Mouse (Mus musculus): Measurements from ENCODE around the gene Slc16a9. TPM values are rescaled to one million over a fixed set of nuclear protein-coding genes. Genes with fewer than 3 reads are reported as not detected.
A peak's percentile ranks its signal among the peaks of the same experiment; 100 is the strongest.

Slc16a9 gene
- polyA plus RNA-seq, 1 experiment from 2014 or later = 0.76 TPM

DNA sequence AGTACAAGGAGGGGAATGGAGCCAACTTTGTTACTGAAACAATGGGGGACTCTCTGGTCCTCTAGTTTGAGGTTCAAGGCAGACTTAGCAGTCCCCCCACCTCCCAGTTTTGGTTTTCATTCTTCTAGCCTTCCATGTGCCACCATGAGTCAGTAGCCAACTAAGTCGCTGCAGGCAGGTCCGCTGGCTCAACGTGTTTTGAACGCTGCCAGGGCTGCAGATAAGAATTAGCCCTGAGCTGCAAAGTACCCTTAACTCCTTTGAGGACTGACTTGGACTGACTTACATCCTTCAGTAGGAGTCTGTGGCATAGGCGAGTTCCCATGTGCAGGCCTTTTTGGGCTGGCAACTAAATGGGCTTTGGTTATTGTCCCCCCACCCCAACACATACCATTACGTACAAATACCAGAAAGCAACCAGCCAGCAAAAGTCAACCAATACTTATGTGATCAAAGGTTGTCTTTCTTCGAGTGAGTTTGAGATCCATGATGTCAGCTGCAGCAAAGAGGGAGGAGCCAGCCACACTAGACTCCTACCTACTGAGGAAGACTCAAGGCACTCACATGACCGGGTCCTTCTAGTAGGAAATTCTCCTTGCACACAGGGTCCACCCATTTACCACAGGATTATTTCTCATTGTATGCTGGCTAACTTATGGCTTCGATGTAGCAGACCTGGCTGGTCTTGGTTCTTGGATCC lies 19.6 kb downstream of the Slc16a9 start:
- no peak overlapping the region for H3K4me3 ChIP-seq (ENCODE audit: control insufficient read depth in 1 of 2, insufficient read depth in 1 of 2, low read depth in 1 of 2, low read length in 2 of 2)
- no peak overlapping the region for H3K4me2 ChIP-seq (ENCODE audit: low read length)
- H3K27ac ChIP-seq (replicated peaks in 1 of 2; ENCODE audit: control insufficient read depth in 1 of 2, insufficient read depth in 1 of 2, low read depth in 2 of 2, low read length in 2 of 2) = no peak overlapping the region
- peaks cover 2 to 5% of the 10 kb centered on the region in 2 experiments; a peak in 2 of 4 replicates for H3K4me1 ChIP-seq (ENCODE audit: control insufficient read depth in 2 of 2, insufficient read depth in 2 of 2, low read length in 2 of 2)
- no peaks in the 10 kb centered on the region for H3K9me3 ChIP-seq (ENCODE audit: control insufficient read depth, low read length)
- ATAC-seq (ENCODE audit: insufficient number of reproducible peaks, insufficient read depth, low FRiP score, low read depth) = no peak
- H3K27me3 ChIP-seq (ENCODE audit: control insufficient read depth, insufficient read depth, low read length) = no peaks in the 10 kb centered on the region
- WGBS = 71% methylated on average over 9 of the region's 9 CpGs
- no peaks in the 10 kb centered on the region for H3K36me3 ChIP-seq (ENCODE audit: control insufficient read depth, insufficient read depth, low read length)
- H3K9ac ChIP-seq (ENCODE audit: low read length) = no peak overlapping the region

GRCm38 (mm10) chr10:70266501-70266900 lies 21.6 kb downstream of the Slc16a9 start:
- no peak for ATAC-seq (ENCODE audit: insufficient number of reproducible peaks, insufficient read depth, low FRiP score, low read depth)
- WGBS = 82% methylated on average over 6 of the region's 6 CpGs
- no peak overlapping the region for H3K4me2 ChIP-seq (ENCODE audit: low read length)

DNA sequence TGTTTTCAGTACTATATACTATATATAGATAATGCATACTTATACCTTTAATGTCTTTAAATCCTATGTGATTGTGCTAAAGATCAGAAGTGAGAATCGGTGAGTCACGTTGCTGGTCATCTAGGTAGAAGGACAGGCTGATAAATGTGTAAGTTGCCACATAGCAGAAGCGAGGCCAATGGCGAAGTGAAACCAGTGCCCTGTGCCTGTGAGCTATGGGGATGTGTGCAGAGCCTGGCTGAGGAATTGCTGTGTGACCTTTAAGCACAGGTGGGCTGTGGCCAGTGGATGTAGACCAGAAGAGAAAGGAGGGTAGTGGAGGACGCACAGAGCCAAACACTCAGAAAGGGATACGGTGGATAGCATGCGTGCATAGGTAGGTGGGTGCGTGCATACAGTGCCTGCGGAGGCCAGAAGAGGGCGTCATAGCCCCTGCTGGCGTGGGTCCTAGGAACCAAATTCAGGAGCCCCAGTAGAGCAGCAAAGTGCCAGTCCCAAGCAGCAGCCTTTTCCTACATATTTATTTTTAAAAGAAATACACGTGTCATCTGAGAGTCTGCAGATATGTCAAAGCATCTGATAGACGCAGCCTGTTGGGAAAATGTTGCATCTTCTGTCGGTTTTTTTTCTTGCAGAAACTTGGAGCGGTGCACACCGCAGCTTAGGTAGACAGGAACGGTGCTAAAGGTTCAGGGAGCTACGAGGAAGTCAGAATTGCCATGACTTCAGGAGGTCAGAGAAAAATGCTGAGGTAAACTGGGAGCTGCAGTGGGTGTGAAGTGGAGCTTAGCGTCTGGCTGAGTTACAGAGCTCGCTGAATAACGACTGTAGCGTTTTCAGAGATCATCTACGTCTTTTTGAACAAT lies 23.9 kb downstream of the Slc16a9 start:
- H3K4me1 ChIP-seq (ENCODE audit: control insufficient read depth in 2 of 2, insufficient read depth in 2 of 2, low read length in 2 of 2) = peaks cover 2 to 5% of the 10 kb centered on the region in 2 experiments; a peak in 2 of 4 replicates
- H3K4me2 ChIP-seq (ENCODE audit: low read length) = no peak overlapping the region
- no peak overlapping the region for H3K27ac ChIP-seq (replicated peaks in 1 of 2; ENCODE audit: control insufficient read depth in 1 of 2, insufficient read depth in 1 of 2, low read depth in 2 of 2, low read length in 2 of 2)
- H3K27me3 ChIP-seq (ENCODE audit: control insufficient read depth, insufficient read depth, low read length) = no peaks in the 10 kb centered on the region
- H3K4me3 ChIP-seq (ENCODE audit: control insufficient read depth in 1 of 2, insufficient read depth in 1 of 2, low read depth in 1 of 2, low read length in 2 of 2) = no peak overlapping the region
- H3K9ac ChIP-seq (ENCODE audit: low read length) = no peak overlapping the region
- no peaks in the 10 kb centered on the region for H3K9me3 ChIP-seq (ENCODE audit: control insufficient read depth, low read length)
- WGBS = 73% methylated on average over 23 of the region's 23 CpGs
- no peaks in the 10 kb centered on the region for H3K36me3 ChIP-seq (ENCODE audit: control insufficient read depth, insufficient read depth, low read length)
- ATAC-seq (ENCODE audit: insufficient number of reproducible peaks, insufficient read depth, low FRiP score, low read depth) = no peak

More at GRCm38 (mm10) chr10:70266501-70266900, 21.6 kb downstream of the Slc16a9 start:
- Histone ChIP-seq H3K9me3 (ENCODE audit: control insufficient read depth, low read length) (no peaks in the 10 kb centered on the region), H3K27ac (replicated peaks in 1 of 2; ENCODE audit: control insufficient read depth in 1 of 2, insufficient read depth in 1 of 2, low read depth in 2 of 2, low read length in 2 of 2) (no peak overlapping the region), H3K9ac (ENCODE audit: low read length) (no peak overlapping the region), H3K36me3 (ENCODE audit: control insufficient read depth, insufficient read depth, low read length) (no peaks in the 10 kb centered on the region), H3K4me1 (ENCODE audit: control insufficient read depth in 2 of 2, insufficient read depth in 2 of 2, low read length in 2 of 2) (peaks cover 2 to 5% of the 10 kb centered on the region in 2 experiments; a peak in 2 of 4 replicates), H3K4me3 (ENCODE audit: control insufficient read depth in 1 of 2, insufficient read depth in 1 of 2, low read depth in 1 of 2, low read length in 2 of 2) (no peak overlapping the region), H3K27me3 (ENCODE audit: control insufficient read depth, insufficient read depth, low read length) (no peaks in the 10 kb centered on the region)

DNA sequence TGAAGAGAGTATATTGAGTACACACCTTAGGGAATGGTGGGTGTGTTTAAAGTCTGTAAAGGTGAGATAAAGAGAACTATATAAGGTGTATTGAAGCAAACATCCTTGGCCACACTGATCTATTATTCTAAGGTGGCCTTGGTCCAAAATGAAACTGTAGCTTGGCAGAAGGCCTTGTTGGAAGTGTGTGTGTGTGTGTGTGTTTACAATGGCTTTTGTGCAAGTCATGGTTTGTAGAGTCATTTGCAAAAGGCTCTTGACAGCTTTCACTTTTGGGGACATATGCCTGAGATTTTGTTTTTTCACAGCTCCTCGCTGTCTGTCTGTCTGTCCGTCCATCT lies 24.5 kb downstream of the Slc16a9 start:
- no peak for ATAC-seq (ENCODE audit: insufficient number of reproducible peaks, insufficient read depth, low FRiP score, low read depth)
- no peaks in the 10 kb centered on the region for H3K36me3 ChIP-seq (ENCODE audit: control insufficient read depth, insufficient read depth, low read length)
- WGBS = 89% methylated on average over 2 of the region's 2 CpGs

GRCm38 (mm10) chr10:70276678-70277077 lies 31.8 kb downstream of the Slc16a9 start:
- Histone ChIP-seq H3K27me3 (ENCODE audit: control insufficient read depth, insufficient read depth, low read length) (no peaks in the 10 kb centered on the region), H3K36me3 (ENCODE audit: control insufficient read depth, insufficient read depth, low read length) (no peaks in the 10 kb centered on the region), H3K4me1 (ENCODE audit: control insufficient read depth in 2 of 2, insufficient read depth in 2 of 2, low read length in 2 of 2) (no peaks in the 10 kb centered on the region), H3K4me2 (ENCODE audit: low read length) (no peak overlapping the region), H3K4me3 (ENCODE audit: control insufficient read depth in 1 of 2, insufficient read depth in 1 of 2, low read depth in 1 of 2, low read length in 2 of 2) (no peak overlapping the region), H3K27ac (replicated peaks in 1 of 2; ENCODE audit: control insufficient read depth in 1 of 2, insufficient read depth in 1 of 2, low read depth in 2 of 2, low read length in 2 of 2) (no peak overlapping the region), H3K9ac (ENCODE audit: low read length) (no peak overlapping the region), H3K9me3 (ENCODE audit: control insufficient read depth, low read length) (no peaks in the 10 kb centered on the region)
- ATAC-seq (ENCODE audit: insufficient number of reproducible peaks, insufficient read depth, low FRiP score, low read depth) = no peak
- 50% methylated on average over 1 of the region's 1 CpGs for WGBS

More for the DNA sequence above, 24.5 kb downstream of the Slc16a9 start:
- H3K27me3 ChIP-seq (ENCODE audit: control insufficient read depth, insufficient read depth, low read length) = no peaks in the 10 kb centered on the region
- H3K9me3 ChIP-seq (ENCODE audit: control insufficient read depth, low read length) = no peaks in the 10 kb centered on the region
- H3K4me2 ChIP-seq (ENCODE audit: low read length) = no peak overlapping the region
- H3K27ac ChIP-seq (replicated peaks in 1 of 2; ENCODE audit: control insufficient read depth in 1 of 2, insufficient read depth in 1 of 2, low read depth in 2 of 2, low read length in 2 of 2) = no peak overlapping the region
- no peak overlapping the region for H3K4me3 ChIP-seq (ENCODE audit: control insufficient read depth in 1 of 2, insufficient read depth in 1 of 2, low read depth in 1 of 2, low read length in 2 of 2)
- no peak overlapping the region for H3K9ac ChIP-seq (ENCODE audit: low read length)
- H3K4me1 ChIP-seq (ENCODE audit: control insufficient read depth in 2 of 2, insufficient read depth in 2 of 2, low read length in 2 of 2) = peaks cover 0 to under 1% of the 10 kb centered on the region in 2 experiments; a peak in 1 of 4 replicates

DNA sequence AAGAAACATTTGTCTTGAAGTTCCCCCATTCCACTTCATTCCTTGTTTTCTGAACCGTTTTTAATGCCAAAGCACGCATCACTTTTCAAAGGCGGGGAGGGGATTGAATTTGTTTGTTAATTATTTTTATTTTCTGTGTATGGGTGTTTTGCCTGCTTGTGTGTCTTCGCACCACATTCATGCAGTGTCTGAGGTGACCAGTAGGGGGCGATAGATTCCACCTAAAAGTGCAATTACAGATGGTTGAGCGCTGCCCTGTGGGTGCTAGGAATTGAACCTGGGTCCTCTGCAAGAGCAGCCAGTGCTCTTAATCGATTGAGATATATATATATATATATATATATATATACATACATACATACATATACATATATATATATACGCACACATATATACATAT lies 34.4 kb downstream of the Slc16a9 start:
- WGBS = 72% methylated on average over 8 of the region's 8 CpGs
- Histone ChIP-seq H3K36me3 (ENCODE audit: control insufficient read depth, insufficient read depth, low read length) (no peaks in the 10 kb centered on the region), H3K4me2 (ENCODE audit: low read length) (no peak overlapping the region), H3K9me3 (ENCODE audit: control insufficient read depth, low read length) (no peaks in the 10 kb centered on the region), H3K4me1 (ENCODE audit: control insufficient read depth in 2 of 2, insufficient read depth in 2 of 2, low read length in 2 of 2) (no peaks in the 10 kb centered on the region), H3K27ac (replicated peaks in 1 of 2; ENCODE audit: control insufficient read depth in 1 of 2, insufficient read depth in 1 of 2, low read depth in 2 of 2, low read length in 2 of 2) (no peak overlapping the region), H3K4me3 (ENCODE audit: control insufficient read depth in 1 of 2, insufficient read depth in 1 of 2, low read depth in 1 of 2, low read length in 2 of 2) (no peak overlapping the region), H3K9ac (ENCODE audit: low read length) (no peak overlapping the region), H3K27me3 (ENCODE audit: control insufficient read depth, insufficient read depth, low read length) (no peaks in the 10 kb centered on the region)
- no peak for ATAC-seq (ENCODE audit: insufficient number of reproducible peaks, insufficient read depth, low FRiP score, low read depth)

DNA sequence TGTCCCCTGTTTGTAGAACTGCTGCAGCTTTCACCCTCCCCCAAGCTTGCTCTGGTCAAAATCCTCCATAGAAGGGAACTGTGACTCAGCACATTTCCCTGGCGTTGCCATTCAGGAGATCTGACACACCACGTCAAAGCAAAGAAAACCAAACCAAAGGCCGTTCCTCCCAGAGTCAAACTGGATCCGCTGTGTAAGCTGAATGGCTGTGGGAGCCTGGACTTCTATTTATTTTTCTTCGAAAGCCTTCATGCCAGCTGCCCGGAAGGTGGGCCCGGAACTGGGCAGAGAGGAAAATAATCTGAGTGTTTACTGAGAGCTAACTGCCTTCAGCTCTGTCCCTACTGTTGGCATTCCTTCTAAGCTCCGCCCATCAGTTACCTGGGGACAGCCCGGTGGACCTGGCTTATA lies 42.9 kb downstream of the Slc16a9 start:
- 38% methylated on average over 9 of the region's 9 CpGs for WGBS
- H3K4me2 ChIP-seq (ENCODE audit: low read length) = peak overlapping the region; percentile 41
- ATAC-seq (ENCODE audit: insufficient number of reproducible peaks, insufficient read depth, low FRiP score, low read depth) = no peak
- H3K36me3 ChIP-seq (ENCODE audit: control insufficient read depth, insufficient read depth, low read length) = no peaks in the 10 kb centered on the region
- no peaks in the 10 kb centered on the region for H3K27me3 ChIP-seq (ENCODE audit: control insufficient read depth, insufficient read depth, low read length)
- no peak overlapping the region for H3K9ac ChIP-seq (ENCODE audit: low read length)
- peaks cover 5 to 9% of the 10 kb centered on the region in 2 experiments; a peak in 2 of 4 replicates for H3K4me1 ChIP-seq (ENCODE audit: control insufficient read depth in 2 of 2, insufficient read depth in 2 of 2, low read length in 2 of 2)
- 0 out of 2 replicates have a peak, but pooled peaks cover 6% of the 10 kb centered on the region for H3K9me3 ChIP-seq (ENCODE audit: control insufficient read depth, low read length)
- H3K4me3 ChIP-seq (ENCODE audit: control insufficient read depth in 1 of 2, insufficient read depth in 1 of 2, low read depth in 1 of 2, low read length in 2 of 2) = no peak overlapping the region
- H3K27ac ChIP-seq (replicated peaks in 1 of 2; ENCODE audit: control insufficient read depth in 1 of 2, insufficient read depth in 1 of 2, low read depth in 2 of 2, low read length in 2 of 2) = no peak overlapping the region
